Mouse (Mus musculus): ENCODE results near the gene Tmem156.

Tmem156 gene

GRCm38 (mm10) chr5:65096805-65097204, 4.9 kb upstream of the Tmem156 start:
- DNase-seq = no peak

DNA sequence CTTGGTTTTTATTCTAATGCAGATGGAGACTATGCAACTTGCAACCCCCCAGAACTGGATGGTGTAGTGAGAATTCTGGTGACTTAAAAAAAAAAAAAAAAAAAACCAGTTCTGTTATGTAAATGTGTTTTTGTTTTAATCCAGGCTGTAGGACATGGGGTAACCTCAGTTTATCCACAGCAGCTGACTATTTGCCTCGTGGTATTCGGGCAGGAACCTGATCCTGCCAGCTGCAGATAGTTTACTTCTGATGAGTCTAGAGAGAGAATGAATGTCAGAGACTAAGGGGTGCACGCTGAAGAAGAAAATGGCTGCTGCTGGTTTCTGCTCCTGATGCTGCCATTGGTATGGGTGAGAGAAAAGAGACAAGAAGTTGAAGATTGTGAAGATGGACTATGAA, 4.2 kb upstream of the Tmem156 start:
- no peak for DNase-seq

DNA sequence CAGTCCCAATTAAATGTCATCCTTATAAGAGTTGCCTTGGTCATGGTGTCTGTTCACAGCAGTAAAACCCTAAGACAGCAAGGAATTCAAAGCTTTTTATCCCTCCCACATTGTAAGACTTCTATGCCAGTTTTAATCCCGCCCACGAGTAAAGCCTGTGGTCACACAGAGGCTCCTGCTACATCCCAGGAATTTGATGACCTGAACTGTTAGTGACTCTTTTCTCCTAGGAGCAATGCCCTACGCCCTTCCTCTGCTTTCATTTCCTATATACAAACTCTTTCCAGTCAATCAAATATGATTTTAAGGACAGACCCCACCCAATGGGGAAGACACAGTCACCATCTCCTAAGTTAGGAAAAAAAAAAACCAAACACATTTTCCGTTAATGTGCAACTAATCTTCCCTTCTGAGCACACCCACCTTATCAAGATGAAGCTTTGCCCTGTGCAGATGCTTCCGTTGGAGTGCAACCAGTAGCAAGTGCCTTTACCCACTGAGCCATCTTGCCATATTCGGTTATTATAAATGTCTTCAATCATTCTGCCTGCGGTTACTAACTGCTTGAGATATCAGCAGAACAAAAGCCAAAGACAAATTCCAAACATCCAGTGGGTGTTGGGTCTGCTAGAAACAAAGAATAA, 3.1 kb upstream of the Tmem156 start:
- DNase-seq = no peak

DNA sequence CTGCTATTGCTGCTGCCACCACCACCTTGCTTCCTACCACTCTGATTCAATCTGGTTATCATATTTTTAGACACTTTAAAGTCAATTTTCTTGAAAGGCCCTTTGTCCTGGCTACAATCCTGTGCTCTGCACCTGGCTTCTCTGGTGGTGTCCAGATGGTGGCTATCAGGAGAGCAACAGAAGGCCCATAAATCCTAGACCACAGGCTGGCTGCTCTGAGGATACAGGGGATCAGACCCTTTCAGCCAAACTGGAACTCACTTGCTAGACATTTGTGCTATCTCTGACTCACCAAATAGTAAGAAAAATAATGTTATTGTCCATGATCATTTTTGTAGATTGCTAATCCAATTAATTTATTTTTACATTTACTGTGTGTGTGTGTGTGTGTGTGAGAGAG, 1.8 kb upstream of the Tmem156 start:
- peak; percentile 89 for DNase-seq

DNA sequence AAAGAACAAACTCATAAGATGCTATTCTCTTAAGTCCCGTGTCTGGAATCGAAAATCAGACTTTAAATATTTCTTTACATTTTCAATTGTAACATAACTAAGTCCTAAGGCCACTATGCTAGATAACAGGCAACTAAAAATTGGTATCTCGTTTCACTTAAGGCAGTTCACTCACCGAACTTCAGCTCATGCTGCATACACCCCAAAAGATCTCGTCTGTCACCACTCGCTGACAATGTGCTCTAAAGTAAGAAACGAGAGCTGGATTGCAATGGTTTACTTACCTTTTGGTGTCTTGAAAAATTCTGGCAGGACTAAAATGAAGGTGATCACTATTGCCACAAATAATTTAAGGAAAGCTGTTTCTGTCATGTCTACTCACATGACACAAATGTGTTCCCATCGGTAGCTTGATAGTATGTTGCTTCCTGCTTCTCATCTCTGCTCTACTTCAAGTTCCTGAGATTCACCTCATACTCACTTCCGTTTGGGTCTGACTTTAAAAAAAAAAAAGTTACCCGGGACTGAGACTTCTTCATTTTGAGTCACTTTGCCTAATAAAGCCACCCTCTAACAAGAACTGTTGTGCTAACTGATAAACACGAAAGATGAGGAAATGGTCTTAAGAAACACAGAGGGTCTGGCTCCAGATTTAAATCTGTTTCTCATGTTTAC, 611 bp downstream of the Tmem156 start:
- no peak for DNase-seq

GRCm38 (mm10) chr5:65089707-65090106, 2.2 kb downstream of the Tmem156 start:
- no peak for DNase-seq

GRCm38 (mm10) chr5:65086522-65086921, 5.4 kb downstream of the Tmem156 start:
- DNase-seq = no peak

- DNase-seq = no peak
These were observed 10.1 kb downstream of the Tmem156 start for GRCm38 (mm10) chr5:65081836-65082235.

DNA sequence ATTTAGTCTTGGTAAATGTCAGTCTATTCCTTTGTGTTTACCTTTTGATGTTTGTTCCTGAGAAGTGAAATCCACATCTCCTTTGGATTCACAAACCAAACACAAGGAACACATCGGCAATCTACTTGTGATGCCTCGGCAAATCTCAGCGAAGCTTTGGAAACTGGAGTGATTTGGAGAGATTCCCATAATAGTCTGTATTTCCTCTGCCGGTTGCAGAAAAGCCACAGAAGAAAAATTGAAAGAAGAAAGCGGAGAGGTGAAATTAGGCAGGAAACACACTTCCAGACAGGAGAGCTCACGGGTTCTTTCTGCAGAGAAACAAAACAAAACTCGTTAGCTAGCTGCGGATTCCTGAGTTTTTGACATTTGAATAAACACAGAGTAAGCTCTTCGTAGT, 12.1 kb downstream of the Tmem156 start:
- no peak for DNase-seq

DNA sequence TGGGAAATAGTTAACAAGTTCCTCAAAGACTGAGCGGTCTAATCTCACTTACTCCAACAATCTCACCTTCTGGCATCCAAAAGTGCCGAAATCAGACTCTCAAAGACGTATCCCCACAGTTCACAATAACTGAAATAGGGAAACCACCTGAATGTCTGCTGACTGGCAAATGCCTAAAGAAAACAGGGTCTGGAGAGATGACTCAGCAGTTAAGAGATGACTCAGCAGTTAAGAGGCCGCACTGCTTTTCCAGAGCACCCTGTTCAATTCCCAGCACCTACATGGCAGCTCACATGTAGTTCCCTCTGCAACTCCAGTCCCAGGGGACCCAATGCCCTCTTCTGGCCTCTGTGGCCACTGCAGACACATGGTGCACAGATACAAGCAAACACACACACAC, 13.9 kb downstream of the Tmem156 start:
- no peak for DNase-seq

DNA sequence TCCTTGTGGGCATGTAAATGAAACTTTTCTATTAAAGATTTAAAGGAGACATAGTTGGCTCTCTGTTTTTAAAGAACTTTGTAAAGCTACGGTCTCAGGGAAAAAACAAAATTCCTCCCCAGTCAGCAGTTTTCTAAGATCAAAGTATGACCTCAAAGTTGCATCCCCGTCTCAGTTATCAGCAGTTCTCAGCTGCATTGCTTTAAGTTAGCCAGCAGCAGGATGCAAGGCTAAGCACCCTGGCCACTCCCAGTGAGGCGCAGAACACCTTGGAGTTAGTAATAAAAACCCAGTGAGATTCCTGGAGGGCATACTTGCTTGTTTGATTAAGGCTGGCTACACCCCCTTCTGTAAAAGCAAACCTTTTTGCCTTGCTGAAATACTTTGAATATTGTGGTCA, 15.2 kb downstream of the Tmem156 start:
- DNase-seq = no peak

DNA sequence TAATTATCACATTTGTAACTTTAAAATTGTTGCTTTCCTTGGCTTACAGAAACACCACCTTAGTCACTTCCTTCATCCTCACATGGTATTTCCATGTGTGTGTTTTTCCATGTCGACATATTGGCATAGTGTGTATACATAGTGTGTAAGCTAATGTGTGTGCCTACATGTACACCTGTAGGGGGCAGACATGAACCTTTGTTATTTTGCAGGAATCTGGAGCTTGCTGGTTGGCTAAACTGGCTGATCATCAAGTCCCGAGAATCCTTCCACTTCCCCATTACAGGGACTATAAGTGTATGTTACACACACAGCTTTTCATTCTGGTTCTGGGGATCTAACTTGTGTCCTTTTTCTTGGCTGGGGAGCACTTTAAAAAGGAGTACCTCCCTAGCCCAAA, 15.8 kb downstream of the Tmem156 start:
- DNase-seq = no peak

- peak; percentile 57 for DNase-seq
These were observed 17.2 kb downstream of the Tmem156 start for GRCm38 (mm10) chr5:65074693-65075092.

DNA sequence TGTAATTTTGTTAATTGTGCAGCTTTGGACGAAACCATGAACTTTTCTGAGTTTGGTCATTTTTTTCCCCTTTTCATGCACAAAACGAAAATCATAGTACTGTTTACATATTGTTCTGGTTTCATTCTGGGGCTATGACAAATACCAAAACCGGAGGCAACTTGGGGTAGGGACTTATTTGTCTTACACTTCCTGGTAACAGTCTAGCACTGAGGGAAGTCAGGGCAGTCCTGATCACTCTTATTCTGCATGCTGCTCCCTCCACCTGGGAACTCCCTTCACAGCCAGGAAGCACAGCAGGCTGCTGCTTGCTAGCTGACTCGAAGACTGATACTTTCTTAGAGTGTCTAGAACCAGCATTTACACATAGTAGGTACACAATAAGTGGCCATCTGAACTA, 18.7 kb downstream of the Tmem156 start:
- DNase-seq = no peak

GRCm38 (mm10) chr5:65071689-65072118, 20.2 kb downstream of the Tmem156 start:
- DNase-seq = no peak

DNA sequence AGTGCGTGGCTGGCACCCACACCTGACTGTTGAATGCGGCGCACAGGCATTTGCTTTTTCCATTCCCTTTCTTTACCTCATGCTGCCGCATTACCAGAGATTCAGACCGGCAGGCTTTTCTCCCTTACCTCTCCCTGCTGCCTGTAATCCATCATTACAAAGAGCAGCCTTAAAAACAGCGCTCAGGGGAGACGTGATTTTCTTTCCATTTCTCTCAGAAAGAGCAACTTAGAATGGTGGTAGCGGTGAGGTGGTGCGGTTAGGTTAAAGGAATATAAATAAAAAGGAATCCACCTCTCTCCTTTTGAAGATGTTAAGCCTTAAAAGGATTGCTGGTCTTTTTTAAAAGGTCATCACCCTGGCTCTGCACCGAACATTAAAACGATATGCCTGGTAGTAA, 22.1 kb downstream of the Tmem156 start:
- DNase-seq = no peak

GRCm38 (mm10) chr5:65068166-65068565, 23.8 kb downstream of the Tmem156 start:
- no peak for DNase-seq

GRCm38 (mm10) chr5:65063266-65063665, 28.7 kb downstream of the Tmem156 start:
- DNase-seq = no peak

- no peak for DNase-seq
These were observed 29.7 kb downstream of the Tmem156 start for GRCm38 (mm10) chr5:65062236-65062635.

DNA sequence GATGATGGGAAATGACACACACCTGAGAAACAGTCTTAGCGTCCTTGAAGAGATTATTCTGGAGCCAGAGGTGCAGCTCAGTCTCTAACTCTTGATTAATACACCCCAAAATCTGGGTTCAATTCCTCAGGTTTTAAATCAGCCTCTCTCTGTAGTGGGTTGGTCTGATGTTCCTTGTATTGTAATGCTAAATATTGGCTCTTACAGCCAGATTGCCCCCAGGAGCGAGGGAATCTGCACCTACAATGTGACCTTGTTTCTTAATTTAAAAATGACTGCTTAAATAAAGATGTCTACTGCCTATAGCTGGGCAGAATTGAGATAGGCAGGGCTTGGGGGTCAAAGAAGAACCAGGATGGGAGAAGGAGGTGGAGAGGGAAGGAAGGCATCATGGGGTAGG, 32.1 kb downstream of the Tmem156 start:
- no peak for DNase-seq

DNA sequence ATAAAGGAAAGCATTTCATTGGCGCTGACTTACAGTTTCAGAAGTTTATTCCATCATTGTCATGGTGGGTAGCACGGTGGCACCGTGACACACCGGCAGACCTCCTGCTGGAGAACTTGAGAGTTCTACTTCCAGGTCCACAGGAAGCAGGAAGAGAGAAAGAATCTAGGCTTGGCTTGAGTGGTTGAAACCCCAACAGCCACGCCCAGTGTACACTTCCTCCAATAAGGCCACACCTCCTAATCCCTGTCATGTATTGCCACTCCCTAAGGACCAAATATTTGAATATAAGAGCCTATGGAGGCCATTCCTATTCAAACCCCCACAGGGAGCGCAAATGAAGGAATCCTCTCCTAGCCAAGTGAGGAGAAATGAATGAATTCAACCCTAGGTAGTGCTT, 34.3 kb downstream of the Tmem156 start:
- no peak for DNase-seq

DNA sequence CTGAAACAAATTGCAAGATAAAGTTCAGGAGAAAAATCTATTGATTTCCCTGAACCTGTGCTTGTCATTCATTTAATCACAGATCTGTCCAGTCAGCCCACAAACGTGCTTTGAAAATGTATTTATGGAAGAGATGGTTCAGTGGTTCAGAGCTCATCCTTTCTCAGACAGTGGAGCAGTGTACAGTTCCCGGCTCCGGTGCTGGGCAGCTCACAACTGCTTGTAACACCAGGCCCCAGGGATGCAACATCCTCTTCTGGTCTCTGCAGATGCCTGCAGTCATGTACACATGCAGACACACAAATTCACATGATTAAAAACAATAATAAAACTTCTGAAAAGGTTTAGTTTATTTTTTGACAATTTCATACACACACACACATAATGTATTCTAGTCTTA, 40.4 kb downstream of the Tmem156 start:
- no peak for DNase-seq

- DNase-seq = no peak
These were observed 42.1 kb downstream of the Tmem156 start for GRCm38 (mm10) chr5:65049880-65050279.

DNA sequence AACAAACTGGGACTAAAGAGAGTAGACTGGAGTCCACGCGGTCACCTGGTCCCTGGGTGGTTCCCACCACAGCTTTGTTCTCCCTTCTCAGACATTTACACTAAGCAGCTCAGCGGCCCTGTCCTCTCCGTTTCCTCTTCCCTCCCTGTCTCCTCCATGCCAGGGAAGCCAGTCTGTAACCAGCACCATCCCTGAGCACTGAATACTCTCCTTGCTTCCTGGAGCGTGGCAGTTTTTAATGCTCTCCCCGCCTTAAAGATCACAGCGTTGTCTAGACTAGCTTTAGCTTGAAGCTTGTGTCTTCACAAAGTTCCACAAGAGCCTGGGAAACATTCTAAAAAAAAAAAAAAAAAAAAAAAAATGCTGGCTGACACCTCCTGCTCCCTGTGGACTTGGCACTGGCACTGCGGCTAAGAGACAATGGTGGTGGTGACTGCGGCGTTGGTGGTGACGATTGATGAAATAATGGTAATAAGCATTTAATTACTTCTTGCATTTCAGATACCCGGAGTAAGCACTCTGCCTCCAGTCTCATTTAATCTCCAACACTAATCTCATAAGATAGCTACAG, 44.6 kb downstream of the Tmem156 start:
- no peak for DNase-seq
